Mouse (Mus musculus) adipocyte (in vitro differentiated cells): Measurements from ENCODE around the gene Pcnp.
"Not testable (repeated sequence)": the region's sequence is repeated elsewhere in the genome, so short reads cannot be mapped to it uniquely, and the experiment has no call there.

Source experiments
- DNase-seq: peaks from one replicate; pipeline ENCODE4 v3.0.0-alpha.2; 2016; ENCODE audit warnings: low spot score

Pcnp gene

DNA sequence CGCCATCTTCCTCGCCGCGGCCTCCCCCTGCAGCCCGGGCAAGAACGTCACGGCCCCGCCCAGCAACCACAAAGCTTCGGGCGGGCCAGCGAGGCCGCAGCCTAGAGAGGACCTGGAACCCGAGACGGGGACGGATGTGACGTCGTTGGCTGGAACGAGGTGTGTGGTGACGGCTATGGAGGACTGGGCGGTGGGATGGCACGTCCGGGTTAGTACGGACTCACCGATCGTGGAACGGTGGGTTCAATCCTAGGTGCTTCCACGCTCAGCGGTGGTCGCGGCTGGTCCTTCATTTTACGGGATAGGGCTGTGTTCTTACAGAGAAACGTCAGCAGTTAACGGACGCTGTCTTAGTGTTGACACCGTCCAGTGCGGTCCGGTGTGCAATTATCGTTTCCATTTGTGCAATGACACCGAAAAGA, at the start of gene Pcnp:
TSS of gene Pcnp (minus strand) at position 79 of the 422 bp plus-strand sequence.
- peak; percentile 99 for DNase-seq

DNA sequence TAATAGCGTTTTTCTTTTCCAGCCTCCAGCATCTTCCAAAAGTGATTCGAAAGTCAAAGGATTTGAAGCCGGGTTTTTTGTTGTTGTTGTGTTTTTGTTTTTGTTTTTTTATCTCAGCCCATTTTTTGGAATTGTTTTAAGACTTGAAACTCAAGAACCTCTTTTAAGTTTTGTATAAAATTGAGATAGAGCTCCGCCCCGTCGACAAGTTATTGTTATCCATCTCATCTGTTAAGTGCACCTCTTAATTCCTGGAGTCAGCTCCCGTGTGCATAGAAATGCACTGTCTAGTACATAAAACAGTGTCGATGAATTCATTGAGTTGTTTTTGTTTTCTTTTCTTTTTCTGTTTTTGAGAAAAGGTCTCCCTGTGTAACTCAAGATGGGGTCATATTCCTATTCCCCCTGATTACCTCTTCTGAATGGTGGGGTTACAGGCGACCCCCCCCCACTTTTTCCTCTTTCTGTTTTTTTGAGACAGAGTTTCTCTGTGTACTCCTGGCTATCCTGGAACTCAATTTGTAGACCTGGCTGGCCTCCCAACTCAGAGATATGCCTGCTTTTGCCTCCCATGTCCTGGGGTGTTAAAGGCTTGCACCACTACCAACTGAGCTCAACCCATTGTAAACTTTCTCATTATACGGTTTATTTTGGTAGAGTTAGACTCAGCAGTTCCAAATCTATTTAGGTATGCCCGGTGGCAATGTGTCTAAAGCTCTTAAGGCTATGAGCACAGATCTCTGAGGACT, 46.8 kb upstream of the Pcnp start:
- DNase-seq: peak; percentile 44

DNA sequence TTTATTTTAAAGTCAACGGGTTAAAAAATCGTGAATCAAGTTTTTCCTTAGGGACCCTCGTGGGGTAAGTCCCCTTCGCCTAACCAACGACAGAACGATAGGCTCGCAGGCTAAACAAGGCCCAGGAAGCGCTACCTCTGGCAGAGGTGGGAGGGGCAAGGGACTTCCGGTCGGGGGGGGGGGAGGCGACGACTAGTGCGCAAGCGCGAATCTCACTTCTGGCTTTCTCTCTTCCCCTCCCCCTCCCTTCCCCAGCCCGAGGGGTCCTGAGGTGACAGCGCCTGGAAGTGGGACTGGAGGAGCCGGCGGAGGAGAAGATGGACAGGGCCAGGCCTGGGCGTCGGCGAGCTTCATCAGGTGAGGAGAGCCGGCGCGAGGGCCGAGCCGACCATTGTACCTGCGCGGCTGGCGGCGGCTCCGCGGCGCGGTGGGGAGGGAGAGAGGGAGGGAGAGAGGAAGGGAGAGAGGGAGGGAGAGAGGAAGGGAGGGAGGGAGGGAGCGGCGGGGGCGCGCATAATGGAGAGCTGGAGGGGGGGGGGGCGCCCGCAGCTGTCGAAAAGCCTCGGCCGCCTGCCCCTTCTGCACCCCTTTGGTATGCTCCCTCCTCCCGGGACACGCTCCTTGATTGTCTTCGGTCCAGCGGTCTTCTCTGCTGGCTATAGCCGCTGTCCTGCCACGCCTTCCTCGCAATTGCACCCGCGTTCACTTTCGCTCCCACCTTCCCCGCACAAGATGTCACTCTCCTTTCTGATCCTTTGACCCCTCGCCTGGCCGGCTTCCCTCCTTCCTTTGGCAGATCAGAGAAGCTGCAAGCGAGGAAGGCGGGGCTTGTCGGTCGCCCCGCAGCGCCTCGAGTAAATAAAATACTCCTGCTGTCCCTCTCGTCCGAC, 45.9 kb upstream of the Pcnp start:
- DNase-seq: peak; percentile 96

DNA sequence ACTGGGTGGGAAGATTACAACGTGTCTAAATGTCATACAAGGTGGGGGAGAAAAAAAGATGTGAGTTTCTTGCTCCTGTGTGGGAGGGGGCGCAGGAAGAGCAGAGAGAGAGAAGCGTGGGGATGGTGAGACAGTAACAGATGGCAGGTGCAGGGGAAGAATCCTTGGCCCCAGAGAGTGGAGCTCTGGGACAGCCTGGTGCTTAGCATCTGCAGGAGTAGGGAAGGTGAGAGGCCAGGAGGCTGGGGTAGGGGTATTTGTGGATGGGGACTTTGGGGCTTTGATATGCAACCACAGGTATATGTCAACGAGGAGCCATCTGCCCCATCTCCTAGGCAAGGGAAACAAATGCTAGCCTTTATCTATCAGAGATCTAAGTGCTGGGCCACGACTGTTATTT, 45.0 kb upstream of the Pcnp start:
- no peak for DNase-seq

DNA sequence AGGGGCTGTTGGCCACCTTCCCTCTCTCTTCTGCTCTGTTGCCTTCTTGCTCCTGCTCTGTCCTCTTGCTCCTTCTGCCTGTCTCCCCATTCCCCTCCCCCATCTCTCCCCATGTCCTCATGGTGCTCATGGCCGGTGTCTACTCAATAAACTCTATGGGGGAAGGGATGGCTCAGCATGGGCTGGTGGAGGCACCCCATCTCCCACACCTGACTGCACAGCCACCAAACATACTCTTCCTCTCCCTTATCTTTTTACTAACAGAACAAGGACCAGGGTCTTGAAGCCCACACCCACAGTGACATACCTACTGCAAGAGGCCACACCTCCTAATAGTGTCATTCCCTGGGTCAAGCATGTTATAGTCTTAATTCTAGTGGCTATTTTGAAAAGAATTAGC, 44.6 kb upstream of the Pcnp start:
- DNase-seq: no peak

DNA sequence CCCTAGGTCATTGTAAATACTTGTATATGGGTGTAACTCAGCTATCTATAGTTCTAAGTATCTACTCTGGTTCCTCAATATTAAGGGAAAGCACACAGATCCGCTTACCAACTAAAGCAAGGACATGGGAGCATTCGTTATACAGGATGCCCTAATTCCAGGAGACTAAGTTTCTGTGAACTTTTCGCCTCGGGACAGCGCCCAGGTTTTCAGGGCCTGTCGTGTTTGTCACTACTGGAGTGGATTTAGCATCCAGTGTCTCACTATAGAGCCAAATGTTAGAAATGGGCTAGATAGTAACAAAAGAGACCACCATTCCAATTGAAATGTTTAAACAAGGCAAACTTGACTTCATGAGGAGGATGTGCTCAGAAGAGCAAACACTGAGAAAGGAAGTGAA, 43.6 kb upstream of the Pcnp start:
- DNase-seq: not testable (repeated sequence)

DNA sequence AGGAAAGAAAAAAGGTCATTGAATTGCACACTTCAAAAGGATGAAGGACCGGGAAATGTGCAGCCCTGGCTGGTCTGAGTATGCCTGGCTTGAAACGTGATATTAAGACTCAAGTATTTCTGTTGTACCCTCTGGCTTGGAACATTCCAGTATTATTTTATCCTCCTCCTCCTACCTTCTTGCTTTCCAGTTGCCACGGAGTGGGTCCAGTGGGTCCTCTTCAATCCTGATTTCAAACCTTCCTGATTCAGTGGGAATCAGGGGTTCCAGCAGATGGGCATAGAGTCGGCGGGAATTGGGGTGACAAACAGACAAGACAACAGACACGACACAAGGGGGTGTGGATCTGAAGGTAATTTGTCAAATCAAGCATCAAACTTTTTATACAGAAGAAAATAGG, 43.0 kb upstream of the Pcnp start:
- DNase-seq: no peak

DNA sequence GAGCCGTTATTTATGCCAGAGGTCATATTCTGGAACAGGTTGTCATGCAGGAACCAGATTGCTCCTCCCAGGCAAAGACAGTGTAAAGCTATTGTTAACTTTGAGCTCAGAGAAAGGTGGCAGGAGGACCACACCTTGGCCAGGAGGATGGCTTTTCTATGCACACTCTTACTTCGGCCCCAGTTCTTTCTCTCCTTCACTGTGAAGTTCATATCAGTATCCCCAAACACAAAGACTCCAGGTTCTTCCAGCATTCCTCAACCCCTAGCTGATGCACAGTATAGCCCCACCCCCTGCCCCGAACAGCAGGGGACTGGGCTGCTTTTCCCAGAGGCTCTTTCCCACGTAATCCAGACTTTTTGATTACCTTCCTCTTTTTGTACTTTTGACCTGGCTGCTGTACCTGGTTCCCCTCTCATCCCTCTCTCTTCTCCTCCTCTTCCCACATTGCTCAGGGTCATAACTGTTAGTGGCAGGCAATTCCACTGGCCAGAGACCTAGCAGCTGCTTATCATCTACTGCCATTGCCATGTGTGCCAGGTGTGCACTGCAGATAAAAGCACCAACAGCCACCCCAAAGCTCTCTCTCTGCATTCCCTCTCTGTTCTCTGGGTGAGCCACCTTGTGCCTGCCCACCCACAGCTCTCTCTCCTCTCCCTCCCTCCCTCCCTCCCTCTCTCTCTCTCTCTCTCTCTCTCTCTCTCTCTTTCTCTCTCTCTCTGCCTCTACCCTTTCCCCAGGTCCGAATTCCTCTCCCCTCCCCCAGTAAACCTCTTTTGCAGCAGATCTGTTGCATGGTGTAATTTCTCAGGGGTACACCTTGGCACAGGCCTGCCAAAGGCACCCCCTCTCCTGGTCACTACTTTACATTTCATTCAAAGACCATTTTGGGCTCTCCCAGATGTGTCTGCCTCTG, 42.0 kb upstream of the Pcnp start:
- DNase-seq: no peak

DNA sequence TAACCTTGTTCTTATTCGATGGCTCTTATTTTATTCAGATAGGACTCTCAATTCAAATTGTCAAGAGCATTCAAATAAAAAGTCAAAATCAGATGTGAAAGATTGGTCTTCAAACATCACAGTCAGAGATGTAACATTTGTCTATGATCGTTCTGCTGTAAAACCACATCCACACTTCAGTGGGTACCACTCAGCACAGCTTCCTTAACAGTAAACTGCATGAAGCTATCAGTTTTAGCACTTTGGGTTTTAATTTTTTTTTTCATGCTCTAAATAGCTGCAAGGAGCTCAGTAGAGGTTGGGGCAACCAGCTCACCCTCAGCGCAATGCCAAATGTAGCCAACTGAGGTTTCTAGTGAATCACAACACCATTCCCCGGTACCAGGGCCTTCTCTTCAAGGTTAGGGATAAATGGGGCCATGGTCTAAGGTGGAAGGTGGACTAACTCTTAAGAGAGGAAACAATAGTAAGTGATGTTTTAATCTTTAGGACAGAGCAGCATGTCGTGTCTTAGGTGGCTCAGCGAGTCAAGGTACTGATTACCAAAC, 39.1 kb upstream of the Pcnp start:
- no peak for DNase-seq

DNA sequence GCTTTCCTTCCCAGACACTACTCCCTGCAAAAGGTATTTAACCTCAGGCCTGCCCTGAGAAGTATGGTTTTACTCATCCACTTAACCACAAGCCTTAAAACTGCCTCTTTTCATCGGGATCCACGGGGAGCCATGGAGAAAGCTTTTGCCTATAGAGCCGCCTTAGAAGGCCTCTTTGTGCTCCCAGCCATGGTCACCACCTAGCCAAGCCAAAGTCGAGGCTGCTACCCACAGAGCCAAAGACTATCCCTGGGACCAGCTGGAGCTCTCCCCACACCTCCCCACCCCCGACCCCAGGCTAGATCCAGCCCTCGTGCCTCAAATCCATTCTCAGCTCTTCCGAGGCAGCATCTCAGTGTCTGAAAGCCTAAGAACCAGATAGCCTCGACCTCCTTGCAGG, 36.6 kb upstream of the Pcnp start:
- no peak for DNase-seq

DNA sequence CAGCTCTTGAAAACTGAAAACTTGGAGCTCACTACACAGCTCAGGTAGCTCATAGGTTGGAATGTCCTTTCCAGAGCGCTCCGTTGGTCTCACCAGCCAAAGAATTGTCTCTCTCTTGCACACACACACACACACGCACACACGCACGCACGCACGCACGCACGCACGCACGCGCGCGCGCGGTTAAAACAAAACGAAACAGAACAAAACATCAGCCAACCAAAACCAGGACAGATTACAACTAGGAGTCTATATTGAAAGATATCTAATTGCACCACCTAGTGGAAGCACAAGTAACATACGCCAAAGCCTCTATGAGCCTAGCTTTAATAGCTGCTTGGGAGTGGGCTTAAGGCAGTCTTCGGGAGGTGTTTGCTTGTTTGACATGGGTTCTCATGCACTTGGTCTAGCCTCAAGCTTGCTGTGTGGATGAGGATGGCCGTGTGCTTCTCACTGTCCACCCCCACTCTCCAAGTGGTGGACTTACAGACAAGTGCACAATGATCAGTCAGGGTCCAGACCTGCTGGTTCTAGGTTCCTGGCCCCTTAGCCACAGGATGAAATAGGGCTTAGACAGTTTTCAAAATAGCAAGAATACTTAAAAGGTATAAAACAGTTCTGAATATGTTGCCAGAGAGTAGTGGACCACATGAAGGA, 34.9 kb upstream of the Pcnp start:
- DNase-seq: peak; percentile 73

DNA sequence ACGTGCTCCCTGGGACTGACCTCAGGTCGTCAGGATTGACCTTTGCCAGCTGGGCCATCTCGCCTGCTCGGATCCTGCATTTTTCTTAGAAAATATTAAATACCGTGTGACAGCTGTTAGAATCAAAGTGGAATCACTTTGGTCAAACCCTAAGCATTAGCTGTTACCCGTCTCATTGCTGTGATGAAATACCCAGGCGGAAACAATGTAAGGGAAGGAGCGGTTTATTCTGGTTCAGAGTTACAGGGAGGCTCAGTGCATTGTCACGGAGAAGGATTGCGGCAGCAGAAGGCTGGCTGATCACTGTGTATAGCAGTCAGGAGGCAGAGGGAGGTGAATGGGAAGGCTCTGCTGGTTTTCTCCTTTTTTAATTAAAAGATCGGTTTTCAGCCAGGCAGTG, 33.4 kb upstream of the Pcnp start:
- no peak for DNase-seq

DNA sequence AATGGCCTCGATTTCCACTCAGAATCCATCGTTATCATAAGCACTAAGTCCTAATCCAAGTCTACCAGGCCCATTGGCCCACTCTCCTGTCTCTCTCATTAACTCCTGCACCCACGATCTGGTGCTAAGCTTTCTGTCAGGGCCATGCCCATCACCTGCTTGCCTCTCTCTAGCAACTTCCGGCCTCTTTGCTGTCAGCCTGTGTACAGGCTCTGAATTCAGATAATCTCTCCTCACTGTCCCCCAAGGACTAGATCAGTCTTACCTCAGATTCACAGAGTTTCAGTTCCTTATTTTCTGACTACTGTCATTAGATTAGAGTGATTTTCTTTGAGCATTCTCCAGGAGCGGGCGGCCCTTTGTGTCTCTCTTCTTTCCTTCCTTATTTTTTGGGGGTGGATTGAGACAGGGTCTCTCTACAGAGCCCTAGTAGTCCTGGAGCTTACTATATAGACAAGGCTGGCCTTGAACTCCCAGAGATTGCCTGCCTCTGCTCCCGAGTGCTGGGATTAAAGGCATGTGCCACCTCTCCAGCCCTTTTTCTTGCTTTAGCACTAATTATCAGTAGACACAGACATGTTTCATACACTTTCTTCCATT, 32.6 kb upstream of the Pcnp start:
- DNase-seq: no peak

DNA sequence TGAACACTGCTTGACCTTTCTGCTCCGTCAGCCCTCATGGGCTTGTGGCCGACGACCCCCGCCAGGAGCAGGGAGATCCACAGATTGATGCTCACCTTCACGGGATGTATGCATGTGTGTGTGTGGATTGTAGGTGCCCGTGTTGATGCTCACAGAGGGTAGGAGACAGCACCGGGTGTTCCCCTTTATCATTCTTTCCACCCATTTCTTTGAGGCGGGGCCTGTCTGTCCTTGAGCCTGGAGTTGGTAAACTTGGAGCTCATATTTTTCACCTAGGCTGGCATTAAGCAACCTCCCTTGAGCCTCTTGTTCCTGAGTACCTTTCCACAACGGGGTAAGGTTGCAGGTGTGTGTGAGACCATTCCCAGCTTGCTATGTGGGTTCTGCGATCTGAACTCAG, 28.6 kb upstream of the Pcnp start:
- no peak for DNase-seq

DNA sequence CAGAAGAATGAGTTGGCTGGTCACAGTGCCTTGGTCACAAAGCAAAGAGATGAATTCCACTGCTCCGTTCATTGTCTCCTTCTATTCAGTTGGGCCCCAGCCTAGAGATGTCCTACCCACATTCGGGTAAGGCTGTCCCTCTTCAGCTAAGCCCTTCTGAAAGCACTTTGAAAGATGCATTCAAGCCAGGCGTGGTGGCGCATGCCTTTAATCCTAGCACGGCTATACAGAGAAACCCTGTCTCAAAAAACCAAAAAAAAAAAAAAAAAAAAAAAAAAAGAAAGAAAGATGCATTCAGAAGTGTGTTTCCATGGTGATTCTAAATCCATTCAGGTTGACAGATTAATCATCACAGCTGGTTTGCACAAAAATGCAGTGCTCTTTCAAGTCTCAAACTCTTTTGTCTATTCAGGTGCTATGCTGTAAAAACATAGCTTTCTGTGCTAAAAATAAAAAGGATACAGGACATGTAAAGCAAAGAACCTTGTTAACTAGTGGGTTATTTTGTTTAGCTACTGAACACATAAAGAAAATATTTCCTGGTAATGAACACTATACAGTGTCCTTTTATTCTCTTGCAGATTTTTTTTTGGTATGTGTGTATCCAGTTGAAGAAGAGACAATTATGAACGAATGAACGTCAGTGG, 27.5 kb upstream of the Pcnp start:
- no peak for DNase-seq

DNA sequence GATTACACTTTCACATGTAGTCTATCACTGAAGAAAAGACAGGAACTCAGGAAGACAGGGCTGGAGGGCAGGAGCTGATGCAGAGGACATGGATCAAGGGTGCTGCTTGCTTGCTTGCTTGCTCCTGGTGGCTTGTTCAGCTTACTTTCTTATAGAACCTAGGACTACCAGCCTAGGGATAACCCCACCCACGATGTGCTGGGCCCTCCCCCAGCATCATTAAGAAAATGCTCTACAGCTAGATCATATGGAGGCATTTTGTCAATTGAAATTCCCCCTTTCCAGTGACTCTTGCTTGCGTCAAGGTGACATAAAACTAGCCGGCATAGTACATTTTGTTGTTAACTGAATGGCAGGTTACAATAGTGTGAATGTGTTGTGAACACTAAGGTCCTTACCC, 26.4 kb upstream of the Pcnp start:
- no peak for DNase-seq

DNA sequence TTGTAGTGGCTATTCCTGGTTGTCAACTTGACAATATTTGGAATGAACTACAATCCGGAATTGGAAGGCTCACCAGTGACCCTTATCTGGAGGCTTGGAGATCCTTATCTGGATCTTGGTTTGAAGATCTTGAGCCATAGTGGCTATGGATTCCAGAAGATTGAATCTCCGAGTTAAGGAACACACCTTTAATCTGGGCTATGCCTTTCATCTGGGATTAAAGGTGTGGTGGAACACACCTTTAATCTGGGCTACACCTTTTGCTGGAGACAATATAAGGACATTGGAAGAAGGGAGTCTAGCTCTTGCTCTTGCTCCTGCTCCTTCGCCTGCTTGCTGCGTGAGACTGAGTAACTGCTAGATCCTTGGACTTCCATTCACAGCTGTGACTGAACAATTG, 18.5 kb upstream of the Pcnp start, which contains the start of gene Senp7:
TSS of gene Senp7 (plus strand) at position 301 of the 400 bp plus-strand sequence.
- DNase-seq: not testable (repeated sequence)

DNA sequence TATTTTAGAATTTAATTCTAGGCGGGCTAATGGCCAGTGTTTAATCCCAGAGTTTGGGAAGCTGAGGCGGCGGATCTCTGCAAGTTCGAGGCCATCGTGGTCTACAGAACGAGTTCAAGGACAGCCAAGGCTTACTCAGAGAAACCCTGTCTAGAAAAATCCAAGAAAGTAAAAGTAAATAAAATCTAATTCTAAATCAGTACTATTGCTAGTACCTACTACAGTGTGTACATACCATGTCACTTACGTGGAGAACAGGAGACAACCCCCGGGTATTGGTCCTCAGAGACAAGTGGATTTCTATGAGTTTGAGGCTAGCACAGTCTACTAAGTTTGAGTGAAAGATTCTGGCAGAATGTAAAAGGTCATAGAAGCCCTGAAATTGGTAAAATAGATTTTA, 8.6 kb upstream of the Pcnp start:
- no peak for DNase-seq

DNA sequence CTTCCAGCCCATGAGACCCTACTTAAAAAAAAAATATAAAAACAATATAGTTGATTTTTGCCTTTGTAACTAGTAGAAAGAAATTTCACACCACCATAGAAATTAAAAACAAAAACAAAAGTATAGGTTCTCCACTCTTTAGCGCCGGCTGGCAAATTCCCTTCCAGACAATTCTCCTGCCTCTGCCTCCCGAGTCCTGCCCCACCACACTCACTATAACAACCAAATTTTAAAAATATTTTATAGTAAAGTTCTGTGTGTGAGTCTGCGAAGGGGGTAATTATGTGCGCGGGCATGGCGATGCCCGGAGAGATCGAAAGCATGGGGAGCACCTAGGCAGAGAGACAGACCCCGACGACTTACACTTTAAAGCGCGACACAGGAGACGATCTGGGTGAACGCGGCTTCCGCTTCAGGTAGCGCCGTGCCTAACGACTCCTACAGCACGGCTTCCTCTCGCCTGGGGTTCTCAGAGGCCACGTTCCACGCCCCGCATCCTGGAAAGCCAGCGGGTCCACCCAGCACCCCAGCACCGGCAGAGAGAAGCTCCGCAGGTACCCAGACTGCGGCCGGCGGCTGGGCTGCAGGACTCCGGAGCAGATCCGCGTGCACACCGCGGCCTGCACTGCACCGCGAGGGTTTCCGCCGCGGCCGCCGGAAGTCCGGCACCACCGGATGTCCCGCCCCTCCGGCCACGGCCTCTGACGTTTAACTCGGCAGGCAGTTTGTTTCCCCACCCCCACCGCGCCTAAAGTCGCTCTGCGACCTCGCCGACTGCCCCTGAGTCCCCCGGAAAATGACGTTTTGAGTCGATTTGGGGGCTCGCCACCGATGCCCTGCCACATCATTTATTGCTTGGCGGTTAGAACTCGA, 7.8 kb upstream of the Pcnp start, which contains the start of gene Trmt10c:
TSS of gene Trmt10c (minus strand) at position 682 of the 873 bp plus-strand sequence.
- peak; percentile 91 for DNase-seq
